Mouse (Mus musculus) gastrocnemius, postnatal 14 days (tissue): ENCODE data around the gene Ak7. TPM values are rescaled to one million over a fixed set of nuclear protein-coding genes. Genes with fewer than 3 reads are reported as not detected.

Experiments
- DNase-seq: peaks from one replicate; pipeline ENCODE4 v3.0.0; 2021; ENCODE audit warnings: mixed read lengths
- intact Hi-C: fragments of 180-260 bp; cut with DNase I; formaldehyde crosslinking; loops from one replicate; pipeline ENCODE4 v1.15.1; 2025; ENCODE audit warnings: low total_unique reads
- total RNA-seq, 2 experiments: library from RNA; stranded (reverse); gene quantifications; 2 replicates each; pipeline ENCODE4 v1.2.3; 2021

The Ak7 gene
- total RNA-seq, 2 experiments from 2014 or later: not detected

- no peak for DNase-seq
- intact Hi-C loops: loop anchor here (10.0 kb wide), 1 partner anchor 90 kb away; the partner anchor contains the start of genes Atg2b and Gskip
These were observed 69.1 kb downstream of the Ak7 start for GRCm38 (mm10) chr12:105774871-105775270.

GRCm38 (mm10) chr12:105777651-105778050, 71.9 kb downstream of the Ak7 start:
- intact Hi-C loops: loop anchor here (10.0 kb wide), 1 partner anchor 93 kb away; the partner anchor contains the start of genes Atg2b and Gskip
- no peak for DNase-seq

GRCm38 (mm10) chr12:105784196-105784999, 78.6 kb downstream of the Ak7 start, which contains the start of gene Papola:
Gene Papola, plus strand, starts transcription at chr12:105784694.
- peak; percentile 89 for DNase-seq
- intact Hi-C loops: no loop called here

- DNase-seq: peak; percentile 79
- intact Hi-C loops: no loop called here
These were observed 79.4 kb downstream of the Ak7 start for GRCm38 (mm10) chr12:105785000-105785774.

- intact Hi-C loops: no loop called here
- no peak for DNase-seq
These were observed 80.3 kb downstream of the Ak7 start for GRCm38 (mm10) chr12:105786113-105786512.

- intact Hi-C loops: no loop called here
These were observed 81.8 kb downstream of the Ak7 start for GRCm38 (mm10) chr12:105787626-105788025.

GRCm38 (mm10) chr12:105789885-105790284, 84.1 kb downstream of the Ak7 start:
- intact Hi-C loops: no loop called here
- no peak for DNase-seq

More at GRCm38 (mm10) chr12:105787626-105788025, 81.8 kb downstream of the Ak7 start:
- no peak for DNase-seq

GRCm38 (mm10) chr12:105794896-105795295, 89.1 kb downstream of the Ak7 start:
- DNase-seq: no peak
- intact Hi-C loops: no loop called here

GRCm38 (mm10) chr12:105798001-105798400, 92.2 kb downstream of the Ak7 start:
- no peak for DNase-seq
- intact Hi-C loops: no loop called here

- no peak for DNase-seq
- intact Hi-C loops: no loop called here
These were observed 100.0 kb downstream of the Ak7 start for GRCm38 (mm10) chr12:105805790-105806189.

GRCm38 (mm10) chr12:105806205-105806604, 100.4 kb downstream of the Ak7 start:
- DNase-seq: no peak
- intact Hi-C loops: no loop called here

- intact Hi-C loops: no loop called here
- no peak for DNase-seq
These were observed 101.6 kb downstream of the Ak7 start for GRCm38 (mm10) chr12:105807416-105807815.

- intact Hi-C loops: no loop called here
- DNase-seq: no peak
These were observed 103.2 kb downstream of the Ak7 start for GRCm38 (mm10) chr12:105808945-105809344.

GRCm38 (mm10) chr12:105810608-105811007, 104.8 kb downstream of the Ak7 start:
- DNase-seq: no peak
- intact Hi-C loops: no loop called here

- intact Hi-C loops: no loop called here
- no peak for DNase-seq
These were observed 108.2 kb downstream of the Ak7 start for GRCm38 (mm10) chr12:105813957-105814356.

- intact Hi-C loops: no loop called here
- no peak for DNase-seq
These were observed 117.7 kb downstream of the Ak7 start for GRCm38 (mm10) chr12:105823472-105823871.

- DNase-seq: no peak
- intact Hi-C loops: no loop called here
These were observed 119.0 kb downstream of the Ak7 start for GRCm38 (mm10) chr12:105824743-105825142.

GRCm38 (mm10) chr12:105825266-105825665, 119.5 kb downstream of the Ak7 start:
- DNase-seq: no peak
- intact Hi-C loops: no loop called here
